Mouse (Mus musculus) heart, embryonic 15.5 days (tissue): ENCODE measurements around the gene Atg9b. TPM values are rescaled to one million over a fixed set of nuclear protein-coding genes. Genes with fewer than 3 reads are reported as not detected.

Experiments
- ATAC-seq: fragments of 200-750 bp; cut with Nextera tagmentation; replicated peaks from 2 replicates; pipeline ENCODE4 v1.8.0; 2017; ENCODE audit warnings: low read depth, moderate TSS enrichment; ENCODE audit not compliant: insufficient number of reproducible peaks, insufficient read depth, low FRiP score
- H3K27ac ChIP-seq: fragments of 300-500 bp; sonication (generic); 2 replicates; pipeline ENCODE4 v1.5.1; 2015; ENCODE audit warnings: mild to moderate bottlenecking, inconsistent platforms
- H3K27me3 ChIP-seq: fragments of 300-500 bp; sonication (generic); 2 replicates; pipeline ENCODE4 v1.6.1; 2015; ENCODE audit warnings: inconsistent platforms
- H3K36me3 ChIP-seq: fragments of 300-500 bp; sonication (generic); 2 replicates; pipeline ENCODE4 v1.6.1; 2015; ENCODE audit warnings: mild to moderate bottlenecking, inconsistent platforms
- H3K4me1 ChIP-seq: fragments of 300-500 bp; sonication (generic); replicated peaks from 2 replicates; pipeline ENCODE4 v1.6.1; 2015; ENCODE audit warnings: inconsistent platforms
- H3K4me2 ChIP-seq: fragments of 300-500 bp; sonication (generic); 2 replicates; pipeline ENCODE4 v1.6.1; 2015; ENCODE audit warnings: inconsistent platforms, mild to moderate bottlenecking, moderate library complexity
- H3K4me3 ChIP-seq: fragments of 300-500 bp; sonication (generic); 2 replicates; pipeline ENCODE4 v1.5.1; 2015; ENCODE audit warnings: mild to moderate bottlenecking, inconsistent platforms
- H3K9ac ChIP-seq: fragments of 300-500 bp; sonication (generic); 2 replicates; pipeline ENCODE4 v1.6.1; 2015; ENCODE audit warnings: mild to moderate bottlenecking, inconsistent platforms
- H3K9me3 ChIP-seq: fragments of 300-500 bp; sonication (generic); replicated peaks from 2 replicates; pipeline ENCODE4 v1.6.1; 2016; ENCODE audit warnings: inconsistent platforms
- WGBS: fragments of 180-500 bp; shearing (Covaris S2); methylation state at CpG from one replicate; pipeline ENCODE4 v1.1.7; 2015; ENCODE audit warnings: mixed read lengths; 5-methylcytosine and 5-hydroxymethylcytosine counted together
- polyA plus RNA-seq: library from polyadenylated mRNA; unstranded; fragments of >200 nt; fragmentation: Nextera tagmentation; extraction: Ambion mirVana; gene quantifications from 2 replicates; pipeline ENCODE4 v1.2.1, GENCODE M21; 2015

Atg9b gene
- polyA plus RNA-seq, 1 experiment from 2014 or later: 0.81 TPM

- 12% methylated on average over 21 of the region's 21 CpGs for WGBS
- no peak; the same call in 1 of the 2 replicates for ATAC-seq
These were observed 32.2 kb upstream of the Atg9b start for GRCm38 (mm10) chr5:24424004-24424781.

GRCm38 (mm10) chr5:24423129-24424003 is 31.4 kb upstream of the Atg9b start, which contains the start of the genes Cdk5 and Slc4a2:
Cdk5 (minus strand) TSS chr5:24423530.
Slc4a2 (plus strand) TSS chr5:24423837.
- Histone ChIP-seq H3K36me3 (peaks cover 12% of the 10 kb centered on the region; the same call in 1 of the 2 replicates), H3K27me3 (no peaks in the 10 kb centered on the region), H3K27ac (peak within 1 kb of the TSS; percentile 95), H3K9me3 (no peaks in the 10 kb centered on the region), H3K9ac (peak within 1 kb of the TSS; percentile 74), H3K4me3 (peak within 1 kb of the TSS; percentile 82), H3K4me2 (peak within 1 kb of the TSS; percentile 87), H3K4me1 (peaks cover 46% of the 10 kb centered on the region)
- ATAC-seq: peak; percentile 88
- WGBS: under 1% methylated on average over 46 of the region's 46 CpGs

More at GRCm38 (mm10) chr5:24424004-24424781, 32.2 kb upstream of the Atg9b start:
- no peaks in the 10 kb centered on the region for H3K27me3 ChIP-seq
- H3K4me2 ChIP-seq: peak overlapping the region; percentile 87
- peaks cover 9% of the 10 kb centered on the region; the same call in 1 of the 2 replicates for H3K36me3 ChIP-seq
- peak overlapping the region; percentile 82 for H3K4me3 ChIP-seq
- no peaks in the 10 kb centered on the region for H3K9me3 ChIP-seq
- H3K4me1 ChIP-seq: peaks cover 51% of the 10 kb centered on the region
- H3K27ac ChIP-seq: peak overlapping the region; percentile 95
- peak overlapping the region; percentile 71 for H3K9ac ChIP-seq

DNA sequence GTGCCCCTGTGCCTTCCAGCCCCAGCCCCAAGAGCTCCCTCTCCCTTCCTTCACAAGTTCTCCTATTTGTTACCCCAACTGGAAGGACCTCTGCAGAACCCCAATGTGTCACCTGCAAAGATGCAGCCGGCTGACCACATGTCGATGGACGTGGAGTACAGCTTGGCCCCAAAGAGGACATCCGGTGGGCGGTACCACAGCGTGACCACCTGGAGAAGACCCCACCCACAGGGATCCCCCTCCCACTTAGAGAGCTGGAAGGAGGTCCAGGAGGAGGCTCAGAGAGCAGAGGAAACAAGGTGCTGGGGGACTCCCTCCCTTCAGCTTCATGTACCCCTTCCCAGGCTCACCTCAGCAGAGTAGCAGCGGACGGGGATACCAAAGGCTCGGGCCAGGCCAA is 28.4 kb upstream of the Atg9b start:
- no peak overlapping the region for H3K27ac ChIP-seq
- H3K4me1 ChIP-seq: peaks cover 26% of the 10 kb centered on the region
- H3K4me2 ChIP-seq: no peak overlapping the region
- H3K4me3 ChIP-seq: no peak overlapping the region
- 85% methylated on average over 9 of the region's 9 CpGs for WGBS
- peaks cover 12% of the 10 kb centered on the region; the same call in 1 of the 2 replicates for H3K36me3 ChIP-seq
- H3K9me3 ChIP-seq: no peaks in the 10 kb centered on the region
- peaks cover under 1% of the 10 kb centered on the region; the same call in 1 of the 2 replicates for H3K27me3 ChIP-seq
- ATAC-seq: no peak
- no peak overlapping the region for H3K9ac ChIP-seq

- no peak overlapping the region for H3K9ac ChIP-seq
- H3K4me3 ChIP-seq: no peak overlapping the region
- H3K4me2 ChIP-seq: no peak overlapping the region
- peaks cover 21% of the 10 kb centered on the region for H3K4me1 ChIP-seq
- no peak overlapping the region for H3K27ac ChIP-seq
- H3K36me3 ChIP-seq: peaks cover 12% of the 10 kb centered on the region; the same call in 1 of the 2 replicates
- H3K9me3 ChIP-seq: no peaks in the 10 kb centered on the region
- H3K27me3 ChIP-seq: peaks cover 22% of the 10 kb centered on the region
- 81% methylated on average over 10 of the region's 10 CpGs for WGBS
- no peak for ATAC-seq
These were observed 25.6 kb upstream of the Atg9b start for GRCm38 (mm10) chr5:24417587-24417986.

DNA sequence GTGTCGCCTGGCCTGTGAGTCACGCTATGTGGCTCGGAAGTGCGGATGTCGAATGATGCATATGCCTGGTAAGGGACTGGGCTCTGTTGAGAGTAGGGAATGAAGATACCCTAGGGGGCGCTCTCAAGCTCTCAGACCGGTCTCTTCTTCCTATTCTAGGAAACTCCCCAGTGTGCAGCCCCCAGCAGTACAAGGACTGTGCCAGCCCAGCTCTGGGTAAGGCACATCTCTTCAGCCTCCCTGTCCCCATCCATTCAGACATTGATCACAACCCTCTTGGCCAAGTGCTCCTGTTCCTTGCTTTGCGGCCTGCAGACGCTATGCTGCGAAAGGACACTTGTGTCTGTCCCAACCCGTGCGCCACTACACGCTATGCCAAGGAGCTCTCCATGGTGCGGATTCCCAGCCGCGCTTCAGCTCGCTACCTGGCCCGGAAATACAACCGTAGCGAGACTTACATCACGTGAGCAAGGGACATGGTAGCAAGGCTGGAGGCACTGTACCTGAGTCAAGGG is 24.3 kb upstream of the Atg9b start:
- 3% methylated on average over 21 of the region's 21 CpGs for WGBS
- Histone ChIP-seq H3K4me1 (peaks cover 17% of the 10 kb centered on the region; the same call in 1 of the 2 replicates), H3K4me3 (no peak overlapping the region), H3K36me3 (peaks cover 12% of the 10 kb centered on the region; the same call in 1 of the 2 replicates), H3K9me3 (no peaks in the 10 kb centered on the region), H3K27me3 (peaks cover 23% of the 10 kb centered on the region), H3K27ac (no peak overlapping the region), H3K4me2 (peak overlapping the region; percentile 18; the same call in 1 of the 2 replicates), H3K9ac (no peak overlapping the region)
- peak; percentile 43 for ATAC-seq

- Histone ChIP-seq H3K9ac (no peak overlapping the region), H3K27me3 (peaks cover 23% of the 10 kb centered on the region), H3K27ac (no peak overlapping the region), H3K4me1 (peaks cover 17% of the 10 kb centered on the region; the same call in 1 of the 2 replicates), H3K36me3 (peaks cover 3% of the 10 kb centered on the region; the same call in 1 of the 2 replicates), H3K4me2 (no peak overlapping the region), H3K4me3 (no peak overlapping the region), H3K9me3 (no peaks in the 10 kb centered on the region)
- ATAC-seq: no peak
- WGBS: 75% methylated on average over 13 of the region's 13 CpGs
These were observed 22.0 kb upstream of the Atg9b start for GRCm38 (mm10) chr5:24413938-24414337.

GRCm38 (mm10) chr5:24413042-24413693 is 21.2 kb upstream of the Atg9b start, which contains the start of gene Asic3:
Asic3 (plus strand) TSS chr5:24413392.
- Histone ChIP-seq H3K27ac (no peak within 1 kb of the TSS), H3K4me1 (peaks cover 20% of the 10 kb centered on the region; the same call in 1 of the 2 replicates), H3K4me2 (no peak within 1 kb of the TSS), H3K27me3 (peaks cover 23% of the 10 kb centered on the region), H3K4me3 (no peak within 1 kb of the TSS), H3K9me3 (no peaks in the 10 kb centered on the region), H3K9ac (no peak within 1 kb of the TSS), H3K36me3 (0 out of 2 replicates have a peak, but pooled peaks cover 3% of the 10 kb centered on the region)
- ATAC-seq: no peak
- 34% methylated on average over 11 of the region's 11 CpGs for WGBS

- Histone ChIP-seq H3K36me3 (0 out of 2 replicates have a peak, but pooled peaks cover 6% of the 10 kb centered on the region), H3K9me3 (no peaks in the 10 kb centered on the region), H3K27ac (no peak overlapping the region), H3K4me3 (no peak overlapping the region), H3K4me2 (no peak overlapping the region), H3K4me1 (peaks cover 20% of the 10 kb centered on the region; the same call in 1 of the 2 replicates), H3K9ac (no peak overlapping the region), H3K27me3 (peaks cover 23% of the 10 kb centered on the region)
- WGBS: 70% methylated on average over 2 of the region's 2 CpGs
- ATAC-seq: no peak
These were observed 20.1 kb upstream of the Atg9b start for GRCm38 (mm10) chr5:24412063-24412462.

DNA sequence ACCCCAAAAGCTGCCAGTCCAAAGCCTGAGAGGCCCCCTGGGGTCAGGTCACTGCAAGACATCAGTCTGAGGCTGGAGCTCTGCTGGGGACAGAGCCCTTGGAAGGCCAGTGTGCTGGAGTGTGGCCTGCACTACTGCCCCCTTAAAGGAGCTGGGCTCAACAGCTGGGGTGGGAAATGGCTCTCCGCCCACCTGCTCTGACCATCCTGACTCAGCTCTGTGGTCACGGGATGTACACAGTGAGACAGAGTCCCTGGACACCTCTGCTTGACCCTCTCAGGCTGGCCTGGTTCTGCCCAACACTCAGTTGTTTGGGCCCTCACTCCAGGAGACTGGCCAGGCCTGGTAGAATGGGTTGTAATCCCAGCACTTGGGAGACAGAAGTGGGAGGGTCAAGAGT is 17.5 kb upstream of the Atg9b start:
- Histone ChIP-seq H3K4me2 (no peak overlapping the region), H3K36me3 (peaks cover 8% of the 10 kb centered on the region; the same call in 1 of the 2 replicates), H3K27ac (no peak overlapping the region), H3K4me3 (no peak overlapping the region), H3K9ac (no peak overlapping the region), H3K9me3 (no peaks in the 10 kb centered on the region), H3K4me1 (peaks cover 11% of the 10 kb centered on the region; the same call in 1 of the 2 replicates), H3K27me3 (peaks cover 14% of the 10 kb centered on the region)
- ATAC-seq: no peak
- 90% methylated on average over 2 of the region's 2 CpGs for WGBS

- Histone ChIP-seq H3K4me2 (no peak overlapping the region), H3K9me3 (no peaks in the 10 kb centered on the region), H3K36me3 (peaks cover 13% of the 10 kb centered on the region; the same call in 1 of the 2 replicates), H3K9ac (no peak overlapping the region), H3K27ac (no peak overlapping the region), H3K4me3 (no peak overlapping the region), H3K4me1 (peaks cover 8% of the 10 kb centered on the region; the same call in 1 of the 2 replicates), H3K27me3 (peaks cover 6% of the 10 kb centered on the region)
- 81% methylated on average over 13 of the region's 13 CpGs for WGBS
- ATAC-seq: no peak
These were observed 16.7 kb upstream of the Atg9b start for GRCm38 (mm10) chr5:24408651-24409050.
